15 mouse cellular contexts compared by ENCODE assay signal in the genomic region with DNA sequence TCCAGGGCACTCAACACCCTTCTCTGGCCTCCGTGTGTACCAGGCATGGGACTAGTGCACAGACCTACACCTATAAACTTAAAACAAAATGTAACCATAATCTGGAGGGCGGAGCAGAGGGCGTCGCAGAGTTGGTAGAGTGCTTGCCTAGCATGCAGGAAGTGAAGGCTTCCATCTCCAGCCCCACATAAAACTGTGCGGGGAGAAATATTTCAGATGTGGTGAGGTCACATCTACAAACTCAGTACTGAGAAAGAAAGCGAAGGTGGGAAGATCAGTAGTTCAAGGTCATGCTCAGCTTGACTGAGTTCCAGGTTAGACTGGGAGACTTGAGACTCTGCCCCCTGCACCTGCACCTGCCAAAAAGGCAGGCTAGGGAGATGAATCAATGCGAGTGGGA. TPM values are rescaled to one million over a fixed set of nuclear protein-coding genes. Genes with fewer than 3 reads are reported as not detected.
"Had no signal": no experiment of that assay in that cellular context is flagged by ENCODE, and none has a peak within 500 bp of the region (broad histone marks: within the 10 kb centered on the region; RNA-seq: fewer than 3 reads in every experiment).

No protein-coding gene starts in this region.

- DNase-seq: kidney, adult 8-10 months; kidney, postnatal 36 days; layer of hippocampus, adult 9-11 months; left cerebral cortex, postnatal 4 days; lung, adult 18-20 months; lung, postnatal 36 days; thymus, postnatal 36 days had no signal

- H3K4me2 ChIP-seq: limb, embryonic 13.5 days; midbrain, embryonic 15.5 days had no signal

- ATAC-seq: intestine, postnatal 0 days; midbrain, embryonic 15.5 days had no signal

- H3K9me3 ChIP-seq: limb, embryonic 13.5 days; midbrain, embryonic 10.5 days; midbrain, embryonic 15.5 days had no signal

- H3K4me1 ChIP-seq: limb, embryonic 13.5 days had no signal

- H3K4me3 ChIP-seq: limb, embryonic 13.5 days; midbrain, embryonic 10.5 days; midbrain, embryonic 15.5 days had no signal

- H3K27me3 ChIP-seq: limb, embryonic 13.5 days; midbrain, embryonic 15.5 days had no signal

- H3K27ac ChIP-seq: kidney, postnatal 0 days; limb, embryonic 13.5 days; liver, embryonic 14.5 days; midbrain, embryonic 10.5 days; midbrain, embryonic 15.5 days had no signal

- H3K36me3 ChIP-seq: limb, embryonic 13.5 days; midbrain, embryonic 10.5 days; midbrain, embryonic 15.5 days had no signal

- H3K9ac ChIP-seq: limb, embryonic 13.5 days; liver, embryonic 14.5 days; midbrain, embryonic 15.5 days had no signal

RNA-seq across cellular contexts. Expression of gene Crtam, which starts 43.8 kb away (rescaled TPM):
- total RNA-seq: liver, adult 2 months had no signal
- polyA plus RNA-seq: liver, adult 2 months; lung, embryonic 16.5 days; midbrain, embryonic 10.5 days had no signal
